Mouse (Mus musculus) cerebellum, adult 2 months (tissue): Measurements from ENCODE around the gene Entpd5.

Source experiments
- CTCF ChIP-seq: fragments of 200-500 bp; IDR thresholded peaks from 2 replicates; pipeline ENCODE4 v1.5.1; 2011; ENCODE audit warnings: low read depth, mild to moderate bottlenecking, control low read depth, low read length, moderate library complexity, borderline replicate concordance; ENCODE audit not compliant: insufficient read depth
- POLR2A ChIP-seq: fragments of 200-500 bp; IDR thresholded peaks from 2 replicates; pipeline ENCODE4 v1.6.1; 2011; ENCODE audit warnings: low read length, control low read depth, borderline replicate concordance; ENCODE audit not compliant: insufficient read depth

GRCm38 (mm10) chr12:84347192-84347591 lies 61.6 kb downstream of the Entpd5 start:
- peak; percentile 37; the same call in 1 of the 2 replicates for TF ChIP-seq CTCF
- no peak for TF ChIP-seq POLR2A
